Comparison of ENCODE assay signal across 9 mouse cellular contexts in genomic region chr8:61265390-61265789, GRCm38 (mm10). TPM values are rescaled to one million over a fixed set of nuclear protein-coding genes. Genes with fewer than 3 reads are reported as not detected.
A peak's percentile ranks its signal among the peaks of the same experiment; 100 is the strongest.
DNase-seq lines count a peak whose midpoint lies in the region; ATAC-seq and TF ChIP-seq lines count a peak whose summit lies in the region.
"Had no signal": no experiment of that assay in that cellular context is flagged by ENCODE, and none has a peak within 500 bp of the region (broad histone marks: within the 10 kb centered on the region; RNA-seq: fewer than 3 reads in every experiment).

No protein-coding gene starts in this region.

- H3K79me2 ChIP-seq in MEL (ENCODE audit: control insufficient read depth, insufficient read depth, low read length, poor library complexity) = no peaks in the 10 kb centered on the region

- TF ChIP-seq POLR2A in MEL (IDR thresholded peaks at IDR 0.05; ENCODE audit: control insufficient read depth in 1 of 2, insufficient read depth in 1 of 2, low read depth in 1 of 2, low read length in 2 of 2, poor library complexity in 1 of 2) = no peak

- no peak for ATAC-seq in hindbrain, postnatal 0 days
- no peak for ATAC-seq in hindbrain, embryonic 11.5 days (ENCODE audit: low FRiP score)
- ATAC-seq in common myeloid progenitor, adult 5-6 weeks (replicated peaks; ENCODE audit: low read depth, poor library complexity, severe bottlenecking) = peak; percentile 47; the same call in 1 of the 2 replicates
- no peak for ATAC-seq in kidney, postnatal 0 days (replicated peaks; ENCODE audit: low FRiP score, low read depth)

- H3K9me3 ChIP-seq in hindbrain, postnatal 0 days (ENCODE audit: low read length) = no peaks in the 10 kb centered on the region
- H3K9me3 ChIP-seq in hindbrain, embryonic 11.5 days (ENCODE audit: control insufficient read depth, low read length) = no peaks in the 10 kb centered on the region
- H3K9me3 ChIP-seq in MEL (replicated peaks; ENCODE audit: insufficient read depth, low read length) = no peaks in the 10 kb centered on the region
- H3K9me3 ChIP-seq in kidney, postnatal 0 days (replicated peaks; ENCODE audit: low read length) = no peaks in the 10 kb centered on the region

- H3K4me1 ChIP-seq in hindbrain, postnatal 0 days (ENCODE audit: insufficient read depth, low read length) = peaks cover 6% of the 10 kb centered on the region; the same call in 1 of the 2 replicates
- no peaks in the 10 kb centered on the region for H3K4me1 ChIP-seq in hindbrain, embryonic 11.5 days (replicated peaks; ENCODE audit: control insufficient read depth, insufficient read depth, low read length)
- H3K4me1 ChIP-seq in MEL (ENCODE audit: control insufficient read depth in 1 of 2, insufficient read depth in 2 of 2, low read length in 2 of 2) = no peaks in the 10 kb centered on the region
- H3K4me1 ChIP-seq in kidney, postnatal 0 days (replicated peaks; ENCODE audit: insufficient read depth, low read length) = peaks cover 5% of the 10 kb centered on the region; the same call in 1 of the 2 replicates

- no peak overlapping the region for H3K4me3 ChIP-seq in hindbrain, postnatal 0 days (ENCODE audit: low read length)
- H3K4me3 ChIP-seq in hindbrain, embryonic 11.5 days (ENCODE audit: low read depth, low read length) = no peak overlapping the region
- H3K4me3 ChIP-seq in MEL (ENCODE audit: control insufficient read depth in 1 of 2, insufficient read depth in 1 of 2, low read depth in 2 of 2, low read length in 2 of 2) = no peak overlapping the region
- H3K4me3 ChIP-seq in kidney, postnatal 0 days (replicated peaks; ENCODE audit: low read depth, low read length) = no peak overlapping the region
- H3K4me3 ChIP-seq: megakaryocyte, embryonic 14.5 days had no signal

- TF ChIP-seq EP300 in MEL (IDR thresholded peaks at IDR 0.05; ENCODE audit: low read depth in 1 of 2, low read length in 2 of 2) = no peak

- WGBS in hindbrain, postnatal 0 days = 53% methylated on average over 5 of the region's 5 CpGs
- WGBS in hindbrain, embryonic 11.5 days = 82% methylated on average over 5 of the region's 5 CpGs
- 50% methylated on average over 5 of the region's 5 CpGs for WGBS in kidney, postnatal 0 days

- H3K4me2 ChIP-seq in hindbrain, postnatal 0 days (ENCODE audit: low read depth, low read length) = no peak overlapping the region
- H3K4me2 ChIP-seq in hindbrain, embryonic 11.5 days (replicated peaks; ENCODE audit: low read depth, low read length) = no peak overlapping the region
- no peak overlapping the region for H3K4me2 ChIP-seq in kidney, postnatal 0 days (ENCODE audit: low read length)

- no peak overlapping the region for H3K9ac ChIP-seq in hindbrain, postnatal 0 days (replicated peaks; ENCODE audit: low read length)
- H3K9ac ChIP-seq in hindbrain, embryonic 11.5 days (ENCODE audit: low read depth, low read length) = no peak overlapping the region
- H3K9ac ChIP-seq in MEL (ENCODE audit: control insufficient read depth, low read depth, low read length, poor library complexity, severe bottlenecking) = no peak overlapping the region
- no peak overlapping the region; the same call in 1 of the 2 replicates for H3K9ac ChIP-seq in kidney, postnatal 0 days (ENCODE audit: low read depth, low read length)

- H3K27me3 ChIP-seq in hindbrain, postnatal 0 days (ENCODE audit: insufficient read depth, low read length) = no peaks in the 10 kb centered on the region
- no peaks in the 10 kb centered on the region for H3K27me3 ChIP-seq in hindbrain, embryonic 11.5 days (ENCODE audit: control insufficient read depth, insufficient read depth, low read length)
- H3K27me3 ChIP-seq in MEL (ENCODE audit: control insufficient read depth in 1 of 2, insufficient read depth in 2 of 2, low read length in 2 of 2) = no peaks in the 10 kb centered on the region
- no peaks in the 10 kb centered on the region for H3K27me3 ChIP-seq in kidney, postnatal 0 days (ENCODE audit: insufficient read depth, low read length)
- H3K27me3 ChIP-seq: megakaryocyte, embryonic 14.5 days had no signal

- no peak for TF ChIP-seq RAD21 in MEL (IDR thresholded peaks at IDR 0.05; ENCODE audit: low read depth, low read length)

- no peaks in the 10 kb centered on the region for H3K36me3 ChIP-seq in hindbrain, postnatal 0 days (ENCODE audit: insufficient read depth, low read length)
- H3K36me3 ChIP-seq in hindbrain, embryonic 11.5 days (ENCODE audit: control insufficient read depth, insufficient read depth, low read length) = no peaks in the 10 kb centered on the region
- H3K36me3 ChIP-seq in MEL (ENCODE audit: control insufficient read depth in 1 of 2, insufficient read depth in 2 of 2, low read length in 2 of 2) = no peaks in the 10 kb centered on the region
- H3K36me3 ChIP-seq in kidney, postnatal 0 days (ENCODE audit: insufficient read depth, low read length) = no peaks in the 10 kb centered on the region

- TF ChIP-seq CTCF in hindbrain, postnatal 0 days (IDR thresholded peaks at IDR 0.05; ENCODE audit: low read depth) = no peak
- no peak for TF ChIP-seq CTCF in MEL (IDR thresholded peaks at IDR 0.05 in 2 of 3, conservative IDR thresholded peaks at IDR 0.05 in 1 of 3; ENCODE audit: control insufficient read depth in 1 of 3, insufficient read depth in 1 of 3, low read depth in 2 of 3, low read length in 3 of 3, poor library complexity in 1 of 3, severe bottlenecking in 1 of 3)
- no peak for TF ChIP-seq CTCF in kidney, postnatal 0 days (IDR thresholded peaks at IDR 0.05; ENCODE audit: low read depth)

- DNase-seq in hindbrain, postnatal 0 days (ENCODE audit: low spot score) = peak; percentile 70
- no peak for DNase-seq in hindbrain, embryonic 11.5 days (ENCODE audit: low spot score)
- DNase-seq in MEL (ENCODE audit: low read depth, low spot score) = peak; percentile 59
- peak; percentile 78 for DNase-seq in kidney, postnatal 0 days (ENCODE audit: low spot score)
- DNase-seq in right cerebral cortex, adult 18-20 months = peak; percentile 59
- no peak for DNase-seq in T-cell, adult 2 months (ENCODE audit: low spot score)
- no peak for DNase-seq in natural killer cell, adult 2 months (ENCODE audit: low spot score in 2 of 2)

- no peak overlapping the region for H3K27ac ChIP-seq in hindbrain, postnatal 0 days
- H3K27ac ChIP-seq in hindbrain, embryonic 11.5 days (ENCODE audit: low read depth, low read length) = no peak overlapping the region
- no peak overlapping the region for H3K27ac ChIP-seq in MEL (ENCODE audit: control insufficient read depth, low read depth, low read length)
- 0 out of 2 replicates have a peak overlapping the region, but pooled peaks have one; percentile 31 for H3K27ac ChIP-seq in kidney, postnatal 0 days

TF ChIP-seq in MEL, 35 proteins besides CTCF, POLR2A, EP300 and RAD21:
- TF ChIP-seq HCFC1 (IDR thresholded peaks at IDR 0.05; ENCODE audit: low read depth, low read length) = no peak

RNA-seq across cellular contexts. Expression of gene Sh3rf1, which starts 41.7 kb away (rescaled TPM):
- total RNA-seq in hindbrain, postnatal 0 days (2014; rRNA removed) = 31.3 and 33.9 TPM in 2 replicates
- 17.8 and 17.9 TPM in 2 replicates for polyA plus RNA-seq in hindbrain, postnatal 0 days (2015; fragmentation: Nextera tagmentation; extraction: Ambion mirVana)
- polyA plus RNA-seq in hindbrain, embryonic 11.5 days (2014; fragmentation: Nextera tagmentation; extraction: Ambion mirVana) = 24.0 and 25.3 TPM in 2 replicates
- 1.5 and 1.8 TPM in 2 replicates for total RNA-seq in MEL (2012; rRNA removed)
- 1 to 10 TPM in 1 of 2 experiments, not detected in 1; 5.9 TPM for polyA plus RNA-seq in MEL (2012; ENCODE audit: insufficient read depth in 1 of 2, insufficient read length in 2 of 2, low read depth in 1 of 2, low replicate concordance in 2 of 2, missing spikeins in 1 of 2)
- total RNA-seq in common myeloid progenitor, adult 5-6 weeks (2017) = 1.8 and 4.6 TPM in 2 replicates
- 18.1 and 21.8 TPM in 2 replicates for polyA plus RNA-seq in kidney, postnatal 0 days (2015; fragmentation: Nextera tagmentation; extraction: Ambion mirVana)

Comparison
In these comparisons a context has a peak if more than half of its experiments do, and no peak if none do; other contexts are left out.
1. DNase-seq: peak in hindbrain, postnatal 0 days (single experiment), MEL (single experiment), kidney, postnatal 0 days (single experiment) and right cerebral cortex, adult 18-20 months (single experiment); none in hindbrain, embryonic 11.5 days (single experiment), T-cell, adult 2 months (single experiment) and natural killer cell, adult 2 months (0 of 2).